In the genomic region with DNA sequence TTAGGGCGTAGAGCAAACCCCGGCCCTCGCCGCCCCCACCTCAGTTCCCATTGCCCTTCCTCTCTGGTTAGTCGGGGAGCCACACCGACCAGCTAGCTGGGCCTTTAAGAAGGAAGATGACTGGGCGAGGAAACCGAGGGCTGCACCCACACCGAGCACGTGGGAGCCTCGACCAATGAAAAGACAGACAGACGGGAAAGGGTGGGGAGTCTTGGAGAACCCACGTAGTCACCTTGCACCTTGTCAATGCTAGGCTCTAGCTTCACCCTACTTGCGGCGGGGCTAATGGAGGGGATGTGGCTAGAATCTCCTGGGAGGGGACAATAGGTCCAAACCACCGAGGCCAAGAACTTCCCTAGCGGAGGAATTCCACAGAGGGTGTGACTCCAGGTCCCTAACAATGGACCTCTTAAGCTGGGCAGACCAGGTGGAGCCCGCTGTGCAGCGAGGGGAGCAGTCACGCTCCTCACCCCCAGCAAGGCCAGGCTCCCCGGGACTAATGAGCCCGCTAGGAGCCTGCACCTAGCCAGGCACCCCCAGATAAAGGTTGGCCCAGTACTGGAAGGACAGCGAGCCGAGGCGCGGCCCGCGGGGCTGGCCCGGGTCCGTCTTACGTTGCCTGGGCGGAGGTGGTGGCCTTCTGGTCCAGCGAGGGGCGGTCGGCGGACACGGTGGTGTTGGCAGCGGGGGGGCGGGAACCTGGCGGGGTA, we compare ENCODE assay signal across 8 mouse cellular contexts. TPM values are rescaled to one million over a fixed set of nuclear protein-coding genes. Genes with fewer than 3 reads are reported as not detected.
A peak's percentile ranks its signal among the peaks of the same experiment; 100 is the strongest.
DNase-seq lines count a peak whose midpoint lies in the region; ATAC-seq lines count a peak whose summit lies in the region.

No protein-coding gene starts in this region.

- peak; percentile 88 for DNase-seq in T-cell, adult 2 months (ENCODE audit: low spot score)
- peak; percentile 86 to 88 for DNase-seq in cerebellum, postnatal 25 days
- DNase-seq in frontal cortex, postnatal 25 days (ENCODE audit: low spot score in 2 of 2): peak; percentile 69 to 83
- DNase-seq in layer of hippocampus, postnatal 25 days (ENCODE audit: extremely low spot score in 1 of 2, low spot score in 1 of 2): peak; percentile 62 to 72
- DNase-seq in lung, postnatal 14 days: peak; percentile 85
- DNase-seq in retina, embryonic 14.5 days (ENCODE audit: low spot score): peak; percentile 74
- peak; percentile 81 for DNase-seq in thymus, postnatal 4 days

- peak; percentile 65 for ATAC-seq in hindbrain, embryonic 13.5 days (ENCODE audit: low FRiP score)

- H3K4me1 ChIP-seq in hindbrain, embryonic 13.5 days (replicated peaks): peaks cover 57% of the 10 kb centered on the region

- under 1% methylated on average over 40 of the region's 40 CpGs for WGBS in hindbrain, embryonic 13.5 days

- H3K27me3 ChIP-seq in hindbrain, embryonic 13.5 days: peaks cover 18% of the 10 kb centered on the region

- peak overlapping the region; percentile 89 for H3K27ac ChIP-seq in hindbrain, embryonic 13.5 days

- H3K4me2 ChIP-seq in hindbrain, embryonic 13.5 days: peak overlapping the region; percentile 91

- peaks cover 55% of the 10 kb centered on the region for H3K36me3 ChIP-seq in hindbrain, embryonic 13.5 days

- peak overlapping the region; percentile 90 for H3K9ac ChIP-seq in hindbrain, embryonic 13.5 days

- no peaks in the 10 kb centered on the region for H3K9me3 ChIP-seq in hindbrain, embryonic 13.5 days

- peak overlapping the region; percentile 69 for H3K4me3 ChIP-seq in hindbrain, embryonic 13.5 days

RNA-seq across cellular contexts. Expression of gene Rusc1, which starts 3.1 kb away (rescaled TPM):
- 74.5 and 76.0 TPM in 2 replicates for polyA plus RNA-seq in hindbrain, embryonic 13.5 days (2015; fragmentation: Nextera tagmentation; extraction: Ambion mirVana)
- 100 to 1,000 TPM; 132 to 145 TPM for total RNA-seq in layer of hippocampus, postnatal 25 days (2021)

RNA-seq across cellular contexts. Expression of gene Gm43738, which starts 10.9 kb away (rescaled TPM):
- polyA plus RNA-seq in hindbrain, embryonic 13.5 days (2015; fragmentation: Nextera tagmentation; extraction: Ambion mirVana): not detected in 2 replicates
- not detected for total RNA-seq in layer of hippocampus, postnatal 25 days (2021)

RNA-seq across cellular contexts. Expression of gene Fdps, which starts 11.7 kb away (rescaled TPM):
- 312 and 322 TPM in 2 replicates for polyA plus RNA-seq in hindbrain, embryonic 13.5 days (2015; fragmentation: Nextera tagmentation; extraction: Ambion mirVana)
- total RNA-seq in layer of hippocampus, postnatal 25 days (2021): 10 to 100 TPM; 86.4 to 99.0 TPM

RNA-seq across cellular contexts. Expression of gene Pklr, which starts 45.9 kb away (rescaled TPM):
- polyA plus RNA-seq in hindbrain, embryonic 13.5 days (2015; fragmentation: Nextera tagmentation; extraction: Ambion mirVana): 0.30 TPM in 1 of 2 replicates, not detected in the other
- not detected for total RNA-seq in layer of hippocampus, postnatal 25 days (2021)

Comparison
In these comparisons a context has a peak if more than half of its experiments do, and no peak if none do; other contexts are left out.
1. Peak in every context shown above with its lines: DNase-seq, ATAC-seq, H3K4me3 ChIP-seq and H3K27ac ChIP-seq.